Mouse (Mus musculus) limb, embryonic 12.5 days (tissue): ENCODE data around the gene Smagp. TPM values are rescaled to one million over a fixed set of nuclear protein-coding genes. Genes with fewer than 3 reads are reported as not detected.

Source experiments
- ATAC-seq: fragments of 200-750 bp; cut with Nextera tagmentation; 2 replicates; pipeline ENCODE4 v1.8.0; 2017; ENCODE audit warnings: low read depth, moderate TSS enrichment; ENCODE audit not compliant: insufficient number of reproducible peaks, insufficient read depth, low FRiP score, low TSS enrichment
- H3K27ac ChIP-seq: fragments of 300-500 bp; sonication (generic); 2 replicates; pipeline ENCODE4 v1.5.1; 2016; ENCODE audit warnings: mild to moderate bottlenecking, moderate library complexity
- H3K27me3 ChIP-seq: fragments of 300-500 bp; sonication (generic); 2 replicates; pipeline ENCODE4 v1.6.1; 2016; ENCODE audit warnings: mild to moderate bottlenecking, moderate library complexity
- H3K36me3 ChIP-seq: fragments of 300-500 bp; sonication (generic); 2 replicates; pipeline ENCODE4 v1.6.1; 2016; ENCODE audit warnings: mild to moderate bottlenecking, moderate library complexity
- H3K4me1 ChIP-seq: fragments of 300-500 bp; sonication (generic); replicated peaks from 2 replicates; pipeline ENCODE4 v1.6.1; 2016
- H3K4me2 ChIP-seq: fragments of 300-500 bp; sonication (generic); 2 replicates; pipeline ENCODE4 v1.6.1; 2016; ENCODE audit warnings: mild to moderate bottlenecking, moderate library complexity
- H3K4me3 ChIP-seq: fragments of 300-500 bp; sonication (generic); replicated peaks from 2 replicates; pipeline ENCODE4 v1.5.1; 2016; ENCODE audit warnings: mild to moderate bottlenecking
- H3K9ac ChIP-seq: fragments of 300-500 bp; sonication (generic); replicated peaks from 2 replicates; pipeline ENCODE4 v1.6.1; 2016; ENCODE audit warnings: mild to moderate bottlenecking, moderate library complexity
- H3K9me3 ChIP-seq: fragments of 300-500 bp; sonication (generic); 2 replicates; pipeline ENCODE4 v1.6.1; 2016; ENCODE audit warnings: mild to moderate bottlenecking, moderate library complexity
- WGBS: fragments of 180-500 bp; shearing (Covaris S2); methylation state at CpG from one replicate; pipeline ENCODE4 v1.1.7; 2016; 5-methylcytosine and 5-hydroxymethylcytosine counted together
- polyA plus RNA-seq: library from polyadenylated mRNA; unstranded; fragments of >200 nt; fragmentation: Nextera tagmentation; extraction: Ambion mirVana; gene quantifications from 2 replicates; pipeline ENCODE4 v1.2.1, GENCODE M21; 2016

Gene Smagp
- polyA plus RNA-seq, result 4.4 and 6.3 TPM in 2 replicates

DNA sequence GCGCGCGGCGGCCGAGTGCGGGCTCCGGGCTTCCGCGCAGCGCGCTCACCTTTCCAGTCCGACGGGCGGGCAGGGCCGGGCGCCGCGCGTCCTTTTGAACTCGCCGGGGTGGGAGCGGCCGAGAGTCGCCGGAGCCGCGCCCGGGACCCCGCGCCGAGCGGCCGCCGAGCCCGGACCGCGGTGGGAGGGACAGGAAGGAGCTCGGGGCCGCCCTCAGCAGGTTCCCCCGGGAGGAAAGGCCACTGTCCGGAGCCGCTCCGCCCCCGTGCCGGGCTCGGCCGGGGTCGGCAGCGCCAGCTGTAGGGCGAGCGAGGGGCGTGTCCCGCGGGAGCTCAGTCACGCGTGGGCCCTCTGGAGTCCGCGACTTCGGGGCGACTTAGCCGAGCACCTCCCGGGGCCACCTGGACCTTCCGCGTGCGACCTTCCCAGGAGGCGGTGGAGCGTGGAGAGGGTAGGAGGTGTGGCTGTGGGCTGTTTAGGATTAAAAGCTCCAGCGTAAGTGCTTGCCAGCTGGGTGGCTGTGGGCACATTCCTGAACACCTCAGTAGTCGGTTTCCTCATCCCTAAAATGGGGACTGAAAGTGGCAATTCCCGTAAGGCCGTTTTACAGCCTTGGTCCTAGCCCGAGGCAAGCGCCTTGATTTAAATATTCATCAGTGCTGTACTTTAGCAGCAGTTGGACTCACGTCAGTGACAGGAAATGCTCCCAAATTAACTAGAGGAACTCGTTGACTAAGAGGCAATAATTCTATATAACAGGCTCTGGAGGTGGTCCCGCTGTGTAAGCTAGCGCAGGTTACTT lies at the start of gene Smagp:
TSS of gene Smagp (minus strand) at position 241 of the 802 bp plus-strand sequence.
- H3K4me2 ChIP-seq, result peak within 1 kb of the TSS; percentile 97
- H3K27me3 ChIP-seq, result peaks cover 78% of the 10 kb centered on the region
- peaks cover 26% of the 10 kb centered on the region for H3K4me1 ChIP-seq
- H3K9me3 ChIP-seq, result no peaks in the 10 kb centered on the region
- no peaks in the 10 kb centered on the region for H3K36me3 ChIP-seq
- no peak for ATAC-seq
- under 1% methylated on average over 73 of the region's 77 CpGs for WGBS
- H3K9ac ChIP-seq, result peak within 1 kb of the TSS; percentile 56
- peak within 1 kb of the TSS; percentile 57 for H3K4me3 ChIP-seq
- H3K27ac ChIP-seq, result no peak within 1 kb of the TSS

- H3K36me3 ChIP-seq, result no peaks in the 10 kb centered on the region
- WGBS, result 82% methylated on average over 6 of the region's 6 CpGs
- H3K9me3 ChIP-seq, result peaks cover 12% of the 10 kb centered on the region
- no peak overlapping the region for H3K4me2 ChIP-seq
- no peak overlapping the region for H3K27ac ChIP-seq
- H3K9ac ChIP-seq, result no peak overlapping the region
- peaks cover 8% of the 10 kb centered on the region for H3K4me1 ChIP-seq
- no peak for ATAC-seq
- H3K27me3 ChIP-seq, result peaks cover 16% of the 10 kb centered on the region; the same call in 1 of the 2 replicates
- H3K4me3 ChIP-seq, result no peak overlapping the region
These were observed 49.7 kb upstream of the Smagp start for GRCm38 (mm10) chr15:100686434-100686833.

DNA sequence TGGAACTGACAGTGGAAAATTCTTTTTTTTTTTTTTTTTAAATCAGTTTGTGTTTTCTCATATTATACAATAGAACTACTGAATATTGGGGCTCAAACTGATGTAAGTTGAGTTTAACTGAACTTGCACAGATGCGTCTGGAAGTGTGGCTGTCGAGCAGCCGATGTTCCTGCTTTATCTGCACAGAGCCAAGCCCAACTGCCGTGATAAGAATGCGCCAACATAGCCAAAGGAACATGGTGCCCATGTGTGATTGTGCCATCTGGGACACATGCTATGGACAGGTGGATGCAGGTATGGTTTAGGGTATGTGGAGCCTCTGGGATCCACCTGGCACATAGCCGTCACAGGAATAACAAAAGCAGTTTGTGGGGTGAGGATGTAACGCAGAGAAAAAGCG lies 49.1 kb upstream of the Smagp start:
- no peak overlapping the region for H3K4me3 ChIP-seq
- H3K4me2 ChIP-seq, result no peak overlapping the region
- WGBS, result 90% methylated on average over 8 of the region's 8 CpGs
- no peak for ATAC-seq
- no peak overlapping the region for H3K9ac ChIP-seq
- H3K27me3 ChIP-seq, result peaks cover 16% of the 10 kb centered on the region; the same call in 1 of the 2 replicates
- H3K36me3 ChIP-seq, result no peaks in the 10 kb centered on the region
- H3K27ac ChIP-seq, result no peak overlapping the region
- peaks cover 9% of the 10 kb centered on the region for H3K9me3 ChIP-seq
- H3K4me1 ChIP-seq, result peaks cover 10% of the 10 kb centered on the region

- peaks cover 16% of the 10 kb centered on the region for H3K4me1 ChIP-seq
- peaks cover 3% of the 10 kb centered on the region for H3K9me3 ChIP-seq
- no peaks in the 10 kb centered on the region for H3K36me3 ChIP-seq
- 22% methylated on average over 13 of the region's 13 CpGs for WGBS
- H3K4me3 ChIP-seq, result no peak overlapping the region
- no peak overlapping the region for H3K9ac ChIP-seq
- H3K27me3 ChIP-seq, result peaks cover 16% of the 10 kb centered on the region; the same call in 1 of the 2 replicates
- ATAC-seq, result no peak
- no peak overlapping the region for H3K4me2 ChIP-seq
- H3K27ac ChIP-seq, result no peak overlapping the region
These were observed 48.5 kb upstream of the Smagp start for GRCm38 (mm10) chr15:100685255-100685654.

- no peaks in the 10 kb centered on the region for H3K36me3 ChIP-seq
- no peak overlapping the region for H3K4me3 ChIP-seq
- WGBS, result 66% methylated on average over 10 of the region's 10 CpGs
- no peak overlapping the region for H3K27ac ChIP-seq
- peaks cover 16% of the 10 kb centered on the region for H3K4me1 ChIP-seq
- no peak for ATAC-seq
- no peak overlapping the region for H3K4me2 ChIP-seq
- no peak overlapping the region for H3K9ac ChIP-seq
- H3K9me3 ChIP-seq, result no peaks in the 10 kb centered on the region
- H3K27me3 ChIP-seq, result peaks cover 16% of the 10 kb centered on the region; the same call in 1 of the 2 replicates
These were observed 47.7 kb upstream of the Smagp start for GRCm38 (mm10) chr15:100684450-100684849.

DNA sequence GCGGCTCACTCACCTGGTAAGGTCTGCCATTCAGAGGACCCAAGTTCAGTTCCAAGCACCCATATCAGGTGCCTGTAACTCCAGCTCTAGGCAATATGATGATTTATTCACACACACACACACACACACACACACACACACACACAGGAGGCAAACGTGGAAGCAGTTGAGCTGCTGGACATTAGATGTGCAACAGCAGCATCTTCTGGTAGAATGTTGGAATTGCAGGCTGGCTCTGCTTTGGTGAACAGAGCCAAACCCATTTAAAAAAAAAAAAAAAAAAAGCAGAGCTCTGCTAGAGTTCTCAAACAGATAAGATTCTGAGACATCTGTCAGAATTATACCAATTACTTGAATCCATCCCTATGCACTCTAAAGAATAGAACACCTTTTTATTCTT lies 46.3 kb upstream of the Smagp start:
- no peak overlapping the region for H3K27ac ChIP-seq
- H3K4me1 ChIP-seq, result peaks cover 16% of the 10 kb centered on the region
- no peak for ATAC-seq
- no peak overlapping the region for H3K4me3 ChIP-seq
- H3K4me2 ChIP-seq, result no peak overlapping the region
- H3K36me3 ChIP-seq, result no peaks in the 10 kb centered on the region
- WGBS, result 50% methylated on average over 2 of the region's 2 CpGs
- no peaks in the 10 kb centered on the region for H3K9me3 ChIP-seq
- H3K9ac ChIP-seq, result no peak overlapping the region
- H3K27me3 ChIP-seq, result peaks cover 16% of the 10 kb centered on the region; the same call in 1 of the 2 replicates

GRCm38 (mm10) chr15:100681770-100682169 lies 45.0 kb upstream of the Smagp start:
- H3K4me1 ChIP-seq, result peaks cover 8% of the 10 kb centered on the region
- H3K36me3 ChIP-seq, result no peaks in the 10 kb centered on the region
- ATAC-seq, result no peak
- H3K4me3 ChIP-seq, result no peak overlapping the region
- no peak overlapping the region for H3K27ac ChIP-seq
- no peak overlapping the region for H3K4me2 ChIP-seq
- WGBS, result 31% methylated on average over 7 of the region's 7 CpGs
- H3K9me3 ChIP-seq, result no peaks in the 10 kb centered on the region
- H3K9ac ChIP-seq, result no peak overlapping the region
- H3K27me3 ChIP-seq, result peaks cover 16% of the 10 kb centered on the region; the same call in 1 of the 2 replicates

DNA sequence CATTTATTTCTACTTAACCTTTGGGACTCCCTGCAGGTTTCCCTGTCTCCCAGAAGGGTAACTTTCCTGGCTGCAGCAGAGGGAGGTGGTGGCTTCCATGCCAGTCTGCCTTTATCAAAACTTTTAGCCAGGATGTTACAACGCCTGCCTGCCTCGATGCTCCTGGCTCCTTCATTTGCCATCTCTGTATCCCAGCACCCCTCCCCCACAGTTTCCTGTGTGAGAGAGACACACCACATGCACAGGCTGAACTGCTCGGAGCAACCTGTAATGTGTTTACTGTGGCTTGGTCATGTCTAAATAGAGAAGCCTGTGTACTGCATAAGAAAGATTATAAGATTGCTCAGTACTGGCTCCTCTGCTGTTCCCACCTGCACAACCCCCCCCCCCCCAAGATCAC lies 43.6 kb upstream of the Smagp start:
- Histone ChIP-seq H3K9ac (no peak overlapping the region), H3K36me3 (no peaks in the 10 kb centered on the region), H3K27ac (no peak overlapping the region), H3K27me3 (peaks cover 13% of the 10 kb centered on the region; the same call in 1 of the 2 replicates), H3K4me2 (no peak overlapping the region), H3K4me1 (peaks cover 8% of the 10 kb centered on the region), H3K4me3 (no peak overlapping the region), H3K9me3 (no peaks in the 10 kb centered on the region)
- 37% methylated on average over 3 of the region's 3 CpGs for WGBS
- ATAC-seq, result no peak

GRCm38 (mm10) chr15:100679005-100679404 lies 42.3 kb upstream of the Smagp start:
- no peak overlapping the region for H3K27ac ChIP-seq
- no peak for ATAC-seq

GRCm38 (mm10) chr15:100678581-100678980 lies 41.8 kb upstream of the Smagp start:
- H3K4me1 ChIP-seq, result peaks cover 8% of the 10 kb centered on the region
- ATAC-seq, result no peak
- 80% methylated on average over 12 of the region's 12 CpGs for WGBS
- no peak overlapping the region for H3K9ac ChIP-seq
- no peak overlapping the region for H3K4me3 ChIP-seq
- H3K4me2 ChIP-seq, result no peak overlapping the region
- H3K27me3 ChIP-seq, result no peaks in the 10 kb centered on the region
- H3K27ac ChIP-seq, result no peak overlapping the region
- H3K36me3 ChIP-seq, result no peaks in the 10 kb centered on the region
- H3K9me3 ChIP-seq, result no peaks in the 10 kb centered on the region

More at GRCm38 (mm10) chr15:100679005-100679404, 42.3 kb upstream of the Smagp start:
- Histone ChIP-seq H3K4me3 (no peak overlapping the region), H3K27me3 (no peaks in the 10 kb centered on the region), H3K4me1 (peaks cover 8% of the 10 kb centered on the region), H3K4me2 (no peak overlapping the region), H3K9ac (no peak overlapping the region), H3K9me3 (no peaks in the 10 kb centered on the region), H3K36me3 (no peaks in the 10 kb centered on the region)
- WGBS, result 84% methylated on average over 14 of the region's 14 CpGs

GRCm38 (mm10) chr15:100677675-100678074 lies 40.9 kb upstream of the Smagp start:
- Histone ChIP-seq H3K4me3 (no peak overlapping the region), H3K27me3 (no peaks in the 10 kb centered on the region), H3K4me2 (no peak overlapping the region), H3K36me3 (no peaks in the 10 kb centered on the region), H3K4me1 (peaks cover 8% of the 10 kb centered on the region), H3K9me3 (no peaks in the 10 kb centered on the region), H3K27ac (no peak overlapping the region), H3K9ac (no peak overlapping the region)
- no peak for ATAC-seq
- 89% methylated on average over 8 of the region's 8 CpGs for WGBS
